Mouse (Mus musculus) heart, adult 2 months (tissue): ENCODE results near the gene Sephs1. TPM values are rescaled to one million over a fixed set of nuclear protein-coding genes. Genes with fewer than 3 reads are reported as not detected.

Experiments used
- DNase-seq, 2 experiments: peaks; one replicate each; pipeline ENCODE4 v3.0.0; 2021
- H3K27ac ChIP-seq: fragments of 200-600 bp; 2 replicates; pipeline ENCODE4 v1.8.1; 2022
- H3K27me3 ChIP-seq: fragments of 200-500 bp; 2 replicates; pipeline ENCODE4 v1.6.1; 2012; ENCODE audit warnings: mild to moderate bottlenecking, low read length, inconsistent platforms, mixed read lengths; ENCODE audit not compliant: control insufficient read depth, insufficient read depth
- H3K36me3 ChIP-seq: fragments of 200-500 bp; 2 replicates; pipeline ENCODE4 v1.6.1; 2012; ENCODE audit warnings: low read length, inconsistent platforms; ENCODE audit not compliant: control insufficient read depth, insufficient read depth
- H3K4me1 ChIP-seq: fragments of 200-500 bp; 2 replicates; pipeline ENCODE4 v1.6.1; 2011; ENCODE audit warnings: low read length; ENCODE audit not compliant: control insufficient read depth, insufficient read depth
- H3K4me3 ChIP-seq: fragments of 200-600 bp; 2 replicates; pipeline ENCODE4 v1.8.1; 2022
- H3K79me2 ChIP-seq: fragments of 200-500 bp; replicated peaks from 2 replicates; pipeline ENCODE4 v1.6.1; 2012; ENCODE audit warnings: mild to moderate bottlenecking, inconsistent platforms, low read length, moderate library complexity, mixed read lengths; ENCODE audit not compliant: control insufficient read depth, insufficient read depth
- H3K9ac ChIP-seq: fragments of 200-500 bp; 2 replicates; pipeline ENCODE4 v1.6.1; 2012; ENCODE audit warnings: low read depth, mild to moderate bottlenecking, control low read depth, inconsistent platforms, low read length, mixed read lengths
- CTCF ChIP-seq: fragments of 200-600 bp; IDR thresholded peaks from 2 replicates; pipeline ENCODE4 v1.8.1; 2022; ENCODE audit warnings: antibody characterized with exemption, mild to moderate bottlenecking, moderate library complexity
- EP300 ChIP-seq: fragments of 200-500 bp; IDR thresholded peaks from 2 replicates; pipeline ENCODE4 v1.6.1; 2011; ENCODE audit warnings: low read depth, low read length, control low read depth; ENCODE audit not compliant: insufficient read depth
- POLR2A ChIP-seq: fragments of 200-500 bp; IDR thresholded peaks from 2 replicates; pipeline ENCODE4 v1.6.1; 2011; ENCODE audit warnings: mild to moderate bottlenecking, low read depth, low read length, control low read depth; ENCODE audit not compliant: insufficient read depth
- WGBS: fragments of 180-500 bp; shearing (Covaris S2); methylation state at CpG from one replicate; pipeline ENCODE4 v1.1.7; 2018; 5-methylcytosine and 5-hydroxymethylcytosine counted together
- intact Hi-C: fragments of 180-260 bp; cut with DNase I; formaldehyde crosslinking; loops from one replicate; pipeline ENCODE4 v1.15.1; 2025
- polyA plus RNA-seq: library from polyadenylated mRNA; depleted of rRNA; stranded (reverse); fragments of >200 nt; gene quantifications from 2 replicates; pipeline ENCODE4 v1.2.3, GENCODE M21; 2012
- total RNA-seq, 2 experiments: library from RNA; stranded (reverse); gene quantifications; 2 replicates each; pipeline ENCODE4 v1.2.3; 2021

Gene Sephs1
- total and polyA plus RNA-seq, 3 experiments, result 8.6 to 12.8 (median 12.2) TPM

DNA sequence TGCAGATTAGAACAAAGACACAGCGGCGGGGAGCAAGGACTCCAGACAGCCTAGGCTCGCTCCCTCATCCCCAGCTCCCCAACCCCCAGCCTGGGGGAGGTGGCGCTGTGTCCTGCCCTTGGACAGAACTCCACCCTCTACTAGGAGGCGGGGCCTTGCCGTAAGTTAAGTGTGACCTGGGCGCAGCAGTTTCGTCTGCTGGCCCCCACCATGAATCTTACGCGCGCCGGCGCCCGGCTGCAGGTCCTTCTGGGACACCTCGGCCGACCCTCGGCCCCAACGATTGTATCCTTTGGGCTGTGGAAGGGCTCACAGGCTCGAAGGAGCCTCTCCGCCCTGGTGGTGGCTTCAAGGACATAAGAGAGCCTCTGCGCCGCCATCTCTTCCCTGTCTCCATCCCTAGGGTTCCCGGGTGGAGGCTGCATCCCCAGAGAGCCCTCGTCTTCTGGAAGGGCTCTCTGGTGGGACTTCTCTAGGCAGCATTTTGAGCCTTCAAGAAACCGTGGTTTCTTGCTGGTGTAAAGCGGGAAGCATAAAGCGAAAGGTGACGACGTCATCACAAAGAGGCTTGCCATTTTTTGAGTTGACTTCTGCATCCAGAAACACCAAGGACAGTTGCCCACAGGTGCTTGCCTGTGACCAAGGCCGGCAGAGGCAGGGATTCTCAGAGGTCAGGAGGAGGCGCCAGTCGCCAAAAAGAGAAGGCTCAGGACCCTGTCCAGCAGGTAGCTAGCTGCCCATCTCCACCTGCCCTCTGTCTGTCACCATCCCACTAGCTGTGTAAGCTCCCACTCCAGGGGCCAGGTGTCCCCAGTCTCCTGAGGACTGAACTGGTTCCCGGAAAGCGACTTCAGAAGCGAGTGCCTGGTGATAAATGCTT is 37.7 kb downstream of the Sephs1 start, which contains the start of gene Phyh:
Gene Phyh, plus strand, starts transcription at position 160 of the 880 bp plus-strand sequence.
- peak within 1 kb of the TSS; percentile 85 for H3K4me3 ChIP-seq
- intact Hi-C loops, result loop anchor here (2.0 to 5.0 kb wide), 2 partner anchors 93 to 108 kb away; partner anchors contain the start of gene Mcm10
- TF ChIP-seq POLR2A (peak; percentile 84), CTCF (peak; percentile 60), EP300 (0 out of 2 replicates have a peak, but pooled peaks have one; percentile 53)
- H3K27me3 ChIP-seq, result no peaks in the 10 kb centered on the region
- H3K9ac ChIP-seq, result peak within 1 kb of the TSS; percentile 78
- H3K27ac ChIP-seq, result peak within 1 kb of the TSS; percentile 98
- 7% methylated on average over 35 of the region's 35 CpGs for WGBS
- DNase-seq, result peak; percentile 92 to 93
- no peaks in the 10 kb centered on the region for H3K79me2 ChIP-seq
- H3K4me1 ChIP-seq, result peaks cover 4% of the 10 kb centered on the region
- peaks cover 3% of the 10 kb centered on the region; the same call in 1 of the 2 replicates for H3K36me3 ChIP-seq

DNA sequence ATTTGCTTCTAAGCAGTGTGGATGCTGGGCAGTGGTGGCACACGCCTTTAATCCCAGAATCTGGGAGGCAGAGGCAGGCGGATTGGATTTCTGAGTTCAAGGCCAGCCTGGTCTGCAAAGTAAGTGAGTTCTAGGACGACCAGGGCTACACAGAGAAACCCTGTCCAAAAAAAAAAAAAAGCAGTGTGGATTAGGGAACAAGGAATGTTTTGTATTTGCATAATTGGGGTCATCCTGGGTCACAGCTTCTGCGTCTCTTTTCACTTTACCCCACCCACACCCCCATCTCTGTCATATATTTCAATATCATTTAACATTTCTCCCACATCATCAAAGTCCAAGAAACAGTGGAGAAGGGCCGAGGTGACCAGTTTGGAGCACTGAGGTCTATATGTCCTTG is 39.7 kb downstream of the Sephs1 start:
- Histone ChIP-seq H3K4me3 (no peak overlapping the region), H3K27me3 (no peaks in the 10 kb centered on the region), H3K79me2 (no peaks in the 10 kb centered on the region), H3K4me1 (peaks cover 4% of the 10 kb centered on the region), H3K9ac (no peak overlapping the region), H3K36me3 (peaks cover 3% of the 10 kb centered on the region; the same call in 1 of the 2 replicates), H3K27ac (no peak overlapping the region)
- TF ChIP-seq POLR2A, result no peak
- TF ChIP-seq EP300, result no peak
- no peak for TF ChIP-seq CTCF
- intact Hi-C loops, result no loop called here
- 88% methylated on average over 5 of the region's 5 CpGs for WGBS
- DNase-seq, result no peak

DNA sequence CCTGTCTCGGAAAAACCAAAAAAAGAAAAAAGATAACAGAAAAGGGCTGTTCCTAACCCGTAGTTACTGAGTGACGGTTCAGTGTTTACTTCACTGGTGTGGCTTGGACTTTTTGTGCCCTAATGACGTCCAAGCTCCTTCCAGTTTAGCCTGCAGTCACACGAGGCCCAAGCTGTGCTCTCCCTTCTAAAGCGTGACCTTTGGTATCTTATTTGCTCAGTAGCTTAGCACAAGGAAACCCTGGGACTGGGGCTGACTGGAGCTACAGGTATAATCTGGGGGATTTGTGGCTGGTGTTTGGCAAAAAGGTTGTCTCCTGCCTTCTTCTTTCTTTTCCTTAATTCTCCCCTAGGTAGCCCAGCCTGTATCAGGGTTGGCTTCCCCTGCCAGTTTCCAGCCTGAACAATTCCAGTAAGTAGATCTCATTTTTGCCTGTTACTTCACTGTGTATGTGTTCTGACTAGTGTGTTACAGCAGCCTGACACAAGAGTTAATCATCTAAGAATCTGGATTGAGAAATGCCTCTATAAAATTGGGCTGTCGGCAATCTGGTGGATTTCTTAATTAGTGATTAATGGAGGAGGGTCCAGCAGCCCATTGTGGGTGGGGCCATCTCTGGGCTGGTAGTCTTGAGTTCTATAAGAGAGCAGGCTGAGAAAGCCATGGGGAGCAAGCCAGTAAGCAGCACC is 41.3 kb downstream of the Sephs1 start:
- no peak for TF ChIP-seq CTCF
- TF ChIP-seq POLR2A, result no peak
- no peak for TF ChIP-seq EP300
- no peak overlapping the region for H3K9ac ChIP-seq

DNA sequence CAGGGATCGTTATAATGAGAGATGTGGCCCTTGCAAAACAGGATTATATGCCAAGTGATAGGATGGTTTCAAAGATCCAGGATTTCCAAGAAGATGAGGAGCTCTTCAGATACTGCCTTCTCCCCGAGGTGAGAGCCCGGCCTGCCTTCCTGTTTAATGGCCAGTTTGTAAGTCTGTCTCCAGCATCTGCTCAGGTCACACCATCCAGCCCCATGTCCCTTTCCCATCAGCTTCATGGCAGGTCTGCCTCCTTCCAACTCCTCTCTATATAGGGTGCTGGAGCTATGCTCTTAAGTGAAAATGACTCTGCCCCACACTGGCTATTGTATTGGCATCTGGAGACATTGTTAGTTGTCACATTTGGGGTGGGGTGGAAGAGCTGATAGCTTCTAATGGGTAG is 46.0 kb downstream of the Sephs1 start:
- H3K27ac ChIP-seq, result no peak overlapping the region
- H3K27me3 ChIP-seq, result no peaks in the 10 kb centered on the region
- 88% methylated on average over 3 of the region's 3 CpGs for WGBS
- intact Hi-C loops, result no loop called here
- H3K4me3 ChIP-seq, result no peak overlapping the region
- no peaks in the 10 kb centered on the region for H3K79me2 ChIP-seq
- peaks cover 3% of the 10 kb centered on the region; the same call in 1 of the 2 replicates for H3K36me3 ChIP-seq
- no peak for DNase-seq
- no peaks in the 10 kb centered on the region for H3K4me1 ChIP-seq
- H3K9ac ChIP-seq, result no peak overlapping the region
- no peak for TF ChIP-seq CTCF
- TF ChIP-seq EP300, result no peak
- no peak for TF ChIP-seq POLR2A

More for the DNA sequence above, 41.3 kb downstream of the Sephs1 start:
- peaks cover 2% of the 10 kb centered on the region; the same call in 1 of the 2 replicates for H3K4me1 ChIP-seq
- no peak for DNase-seq
- peaks cover 3% of the 10 kb centered on the region; the same call in 1 of the 2 replicates for H3K36me3 ChIP-seq
- H3K27me3 ChIP-seq, result no peaks in the 10 kb centered on the region
- H3K4me3 ChIP-seq, result no peak overlapping the region
- intact Hi-C loops, result no loop called here
- WGBS, result 61% methylated on average over 7 of the region's 7 CpGs
- no peaks in the 10 kb centered on the region for H3K79me2 ChIP-seq
- H3K27ac ChIP-seq, result no peak overlapping the region

DNA sequence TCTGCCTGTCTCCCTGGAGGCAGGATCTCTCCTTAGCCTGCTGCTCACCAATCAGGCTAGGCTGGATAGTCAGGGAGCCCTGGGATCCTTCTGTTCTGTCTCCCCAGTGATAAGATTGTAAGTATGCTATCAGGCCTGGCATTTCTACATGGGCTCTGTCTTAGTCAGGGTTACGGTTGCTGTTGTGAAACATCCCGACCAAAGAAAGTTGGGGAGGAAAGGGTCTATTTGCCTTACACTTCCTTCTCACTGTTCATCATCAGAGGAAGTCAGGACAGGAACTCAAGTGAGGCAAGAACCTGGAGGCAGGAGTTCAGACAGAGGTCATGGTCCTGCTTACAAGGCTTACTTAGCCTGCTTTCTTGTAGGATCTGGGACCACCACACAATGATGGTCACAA is 47.9 kb downstream of the Sephs1 start:
- H3K4me1 ChIP-seq, result no peaks in the 10 kb centered on the region
- no peaks in the 10 kb centered on the region for H3K36me3 ChIP-seq
- H3K79me2 ChIP-seq, result no peaks in the 10 kb centered on the region
- H3K4me3 ChIP-seq, result no peak overlapping the region
- intact Hi-C loops, result no loop called here
- no peak overlapping the region for H3K27ac ChIP-seq
- DNase-seq, result no peak
- no peak for TF ChIP-seq POLR2A
- no peak for TF ChIP-seq CTCF
- no peak for TF ChIP-seq EP300
- no peak overlapping the region for H3K9ac ChIP-seq
- no peaks in the 10 kb centered on the region for H3K27me3 ChIP-seq
- WGBS, result 43% methylated on average over 2 of the region's 2 CpGs

DNA sequence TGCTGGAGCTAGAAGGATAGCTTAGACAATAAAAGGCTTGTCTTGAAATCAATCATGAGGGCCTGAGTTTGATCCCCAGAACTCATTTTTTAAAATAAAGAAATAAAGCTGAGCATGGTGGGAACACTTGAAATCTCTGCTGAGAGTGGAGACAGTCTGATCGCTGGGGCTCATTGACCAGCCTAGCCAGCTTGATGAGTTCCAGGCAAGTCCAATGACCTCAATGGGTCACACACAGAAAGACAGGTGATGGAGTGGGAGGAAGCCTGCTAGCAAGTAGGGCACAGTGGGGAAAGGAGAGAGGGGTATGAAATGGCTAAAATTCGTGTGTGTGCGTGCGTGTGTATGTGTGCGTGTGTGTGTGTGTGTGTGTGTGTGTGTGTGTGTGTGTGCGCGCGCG is 53.2 kb downstream of the Sephs1 start:
- no peak overlapping the region for H3K27ac ChIP-seq
- H3K4me3 ChIP-seq, result no peak overlapping the region
- WGBS, result 88% methylated on average over 9 of the region's 9 CpGs
- H3K9ac ChIP-seq, result no peak overlapping the region
- no peaks in the 10 kb centered on the region for H3K27me3 ChIP-seq
- TF ChIP-seq EP300 (no peak), CTCF (no peak), POLR2A (no peak)
- no peaks in the 10 kb centered on the region for H3K36me3 ChIP-seq
- intact Hi-C loops, result no loop called here
- no peaks in the 10 kb centered on the region for H3K4me1 ChIP-seq
- H3K79me2 ChIP-seq, result no peaks in the 10 kb centered on the region
- DNase-seq, result no peak
